Mouse (Mus musculus) forebrain, embryonic 11.5 days (tissue): ENCODE data around the gene Myh2. TPM values are rescaled to one million over a fixed set of nuclear protein-coding genes. Genes with fewer than 3 reads are reported as not detected.
A peak's percentile ranks its signal among the peaks of the same experiment; 100 is the strongest.

Source experiments
- ATAC-seq: fragments of 200-750 bp; cut with Nextera tagmentation; replicated peaks from 2 replicates; pipeline ENCODE4 v1.8.0; 2017; ENCODE audit warnings: moderate TSS enrichment; ENCODE audit not compliant: low FRiP score
- DNase-seq: peaks from one replicate; pipeline ENCODE4 v3.0.0-alpha.2; 2017; ENCODE audit warnings: low spot score
- H3K27ac ChIP-seq: fragments of 300-500 bp; sonication (generic); 2 replicates; pipeline ENCODE4 v1.5.1; 2014; ENCODE audit warnings: low read depth, low read length
- H3K27me3 ChIP-seq: fragments of 300-500 bp; sonication (generic); 2 replicates; pipeline ENCODE4 v1.6.1; 2014; ENCODE audit warnings: mild to moderate bottlenecking, low read length, mixed read lengths; ENCODE audit not compliant: control insufficient read depth, insufficient read depth
- H3K36me3 ChIP-seq: fragments of 300-500 bp; sonication (generic); 2 replicates; pipeline ENCODE4 v1.6.1; 2014; ENCODE audit warnings: mild to moderate bottlenecking, low read length, moderate library complexity, mixed read lengths; ENCODE audit not compliant: control insufficient read depth, insufficient read depth
- H3K4me1 ChIP-seq: fragments of 300-500 bp; sonication (generic); replicated peaks from 2 replicates; pipeline ENCODE4 v1.6.1; 2014; ENCODE audit warnings: low read length, mixed read lengths; ENCODE audit not compliant: control insufficient read depth, insufficient read depth
- H3K4me2 ChIP-seq: fragments of 300-500 bp; sonication (generic); 2 replicates; pipeline ENCODE4 v1.6.1; 2014; ENCODE audit warnings: low read depth, mild to moderate bottlenecking, low read length, moderate library complexity, mixed read lengths; ENCODE audit not compliant: severe bottlenecking
- H3K4me3 ChIP-seq: fragments of 300-500 bp; sonication (generic); 2 replicates; pipeline ENCODE4 v1.5.1; 2014; ENCODE audit warnings: low read depth, low read length
- H3K9ac ChIP-seq: fragments of 300-500 bp; sonication (generic); 2 replicates; pipeline ENCODE4 v1.6.1; 2014; ENCODE audit warnings: low read length
- H3K9me3 ChIP-seq: fragments of 300-500 bp; sonication (generic); 2 replicates; pipeline ENCODE4 v1.6.1; 2016; ENCODE audit warnings: low read length, mixed read lengths; ENCODE audit not compliant: control insufficient read depth
- WGBS: fragments of 180-500 bp; shearing (Covaris S2); extraction: QIAGEN DNeasy Blood & Tissue Kit; methylation state at CpG from one replicate; pipeline ENCODE4 v1.1.7; 2014; 5-methylcytosine and 5-hydroxymethylcytosine counted together
- polyA plus RNA-seq: library from polyadenylated mRNA; unstranded; fragments of >200 nt; fragmentation: Nextera tagmentation; extraction: Ambion mirVana; gene quantifications from 2 replicates; pipeline ENCODE4 v1.2.1, GENCODE M21; 2014

The Myh2 gene
- polyA plus RNA-seq, 1 experiment from 2014 or later, result not detected

GRCm38 (mm10) chr11:67148286-67149012 is 22.4 kb upstream of the Myh2 start:
- DNase-seq, result no peak
- Histone ChIP-seq H3K36me3 (no peaks in the 10 kb centered on the region), H3K27ac (no peak overlapping the region), H3K9ac (no peak overlapping the region), H3K4me1 (no peaks in the 10 kb centered on the region), H3K27me3 (no peaks in the 10 kb centered on the region), H3K9me3 (no peaks in the 10 kb centered on the region), H3K4me2 (no peak overlapping the region), H3K4me3 (no peak overlapping the region)
- no peak for ATAC-seq
- 72% methylated on average over 4 of the region's 4 CpGs for WGBS

DNA sequence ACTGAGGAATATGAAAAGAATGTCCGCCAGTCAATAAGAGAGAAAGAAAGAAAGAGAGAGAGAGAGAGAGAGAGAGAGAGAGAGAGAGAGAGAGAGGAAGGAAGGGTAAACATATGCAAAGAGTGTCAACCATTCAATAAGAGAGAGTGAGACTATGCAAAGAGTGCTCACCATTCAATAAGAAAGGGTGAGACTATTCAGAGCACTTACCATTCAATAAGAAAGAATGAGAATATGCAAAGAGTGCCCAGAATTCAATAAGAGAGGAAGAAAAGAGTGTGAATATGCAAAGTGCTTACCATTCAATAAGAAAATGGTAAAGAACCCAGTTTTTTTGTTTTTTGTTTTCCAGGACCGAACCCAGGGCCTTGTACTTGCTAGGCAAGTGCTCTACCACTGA is 20.6 kb upstream of the Myh2 start:
- Histone ChIP-seq H3K4me3 (no peak overlapping the region), H3K9ac (no peak overlapping the region), H3K27me3 (no peaks in the 10 kb centered on the region), H3K4me1 (no peaks in the 10 kb centered on the region), H3K9me3 (no peaks in the 10 kb centered on the region), H3K4me2 (no peak overlapping the region), H3K36me3 (no peaks in the 10 kb centered on the region), H3K27ac (no peak overlapping the region)
- DNase-seq (no peak), ATAC-seq (no peak)
- WGBS, result 86% methylated on average over 2 of the region's 2 CpGs

DNA sequence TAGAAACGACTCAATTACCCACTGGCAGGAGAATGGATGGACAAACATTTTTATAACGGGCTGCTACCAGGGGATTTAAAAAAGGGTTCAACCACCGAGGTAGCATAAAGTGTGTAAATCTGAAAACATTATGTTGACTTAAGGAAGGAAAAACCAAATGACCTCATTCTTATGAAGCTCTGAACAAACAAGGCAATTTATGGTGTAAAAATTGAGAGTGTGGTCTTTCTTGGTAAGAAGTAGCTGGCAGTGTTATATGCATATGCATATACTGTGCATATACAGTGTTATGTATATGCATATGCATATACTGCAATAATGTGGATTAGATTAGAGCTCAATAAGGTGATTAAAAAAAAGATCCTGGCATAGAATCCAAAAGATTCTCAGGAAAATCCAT is 19.7 kb upstream of the Myh2 start:
- whole genome bisulfite sequencing, result 81% methylated on average over 3 of the region's 3 CpGs
- Histone ChIP-seq H3K27me3 (no peaks in the 10 kb centered on the region), H3K9ac (no peak overlapping the region), H3K36me3 (no peaks in the 10 kb centered on the region), H3K4me2 (no peak overlapping the region), H3K27ac (no peak overlapping the region), H3K9me3 (no peaks in the 10 kb centered on the region), H3K4me1 (no peaks in the 10 kb centered on the region), H3K4me3 (no peak overlapping the region)
- ATAC-seq, result no peak
- DNase-seq, result no peak

DNA sequence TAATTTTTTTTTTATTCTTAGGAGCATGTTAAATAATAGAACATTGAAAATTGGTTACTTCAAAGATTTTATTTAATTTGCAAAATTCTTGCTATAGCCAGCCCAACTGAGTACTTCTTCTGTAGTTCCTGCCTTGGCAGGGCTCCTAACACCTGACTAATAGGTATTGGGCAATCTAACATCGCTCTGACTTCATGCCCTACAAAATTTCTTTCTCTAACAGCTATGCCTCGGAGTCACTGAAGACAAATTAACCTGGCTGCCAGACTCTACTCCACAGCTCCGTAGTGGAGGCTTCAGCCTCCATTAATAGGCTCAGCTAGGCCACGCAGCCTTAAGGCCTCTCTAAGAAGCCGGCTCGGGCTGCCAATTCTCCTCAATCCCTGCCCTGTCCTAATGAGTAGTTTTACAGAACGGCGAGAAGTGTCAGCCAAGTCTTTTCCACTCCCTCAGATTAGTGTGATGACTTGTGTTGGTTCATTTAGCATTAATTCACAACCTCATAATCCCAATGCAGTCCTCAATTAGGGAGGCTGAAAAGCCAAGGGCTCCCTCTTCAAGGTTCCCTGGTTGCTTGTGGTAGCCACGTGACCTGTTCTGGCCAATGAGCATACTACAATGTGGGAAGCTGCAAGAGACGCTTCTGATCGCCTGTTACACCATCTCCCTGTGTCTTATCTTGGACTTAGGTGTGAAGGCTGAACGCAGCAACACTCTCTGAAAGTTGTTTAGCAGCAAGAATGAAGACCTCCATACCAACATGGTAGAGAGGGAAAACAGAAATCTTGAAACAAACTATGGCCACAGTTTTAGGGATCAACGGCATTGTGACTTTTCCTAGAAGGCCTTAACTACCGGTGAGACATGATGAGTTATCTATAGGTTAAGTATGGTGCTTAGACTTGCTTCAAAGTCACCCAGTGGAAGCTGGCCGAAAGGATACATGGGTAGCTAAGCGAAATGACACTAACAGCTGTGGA is 18.9 kb upstream of the Myh2 start:
- Histone ChIP-seq H3K36me3 (no peaks in the 10 kb centered on the region), H3K4me2 (no peak overlapping the region), H3K9me3 (no peaks in the 10 kb centered on the region), H3K4me3 (no peak overlapping the region), H3K4me1 (no peaks in the 10 kb centered on the region), H3K27me3 (no peaks in the 10 kb centered on the region), H3K27ac (no peak overlapping the region), H3K9ac (no peak overlapping the region)
- ATAC-seq, result no peak
- 61% methylated on average over 16 of the region's 16 CpGs for whole genome bisulfite sequencing
- DNase-seq, result no peak

DNA sequence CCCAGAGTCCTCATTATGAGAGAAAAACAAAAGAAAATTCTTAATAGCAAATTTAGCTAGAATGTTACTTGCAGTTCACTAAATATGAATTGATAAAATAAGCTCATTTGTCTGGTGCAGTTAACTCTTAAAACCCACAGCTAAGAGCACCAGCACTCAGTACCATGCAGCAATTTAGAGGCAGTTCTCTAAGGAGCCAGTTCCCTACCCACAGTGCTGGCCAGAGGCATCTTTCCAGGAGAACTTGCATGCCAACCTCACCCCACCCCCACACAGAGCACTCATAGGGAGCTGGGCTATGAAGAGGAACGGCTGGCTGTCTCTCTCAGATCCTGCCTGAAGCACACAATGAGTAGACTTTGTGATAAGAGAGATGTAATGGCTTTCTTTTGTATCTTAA is 17.7 kb upstream of the Myh2 start:
- ATAC-seq, result peak; percentile 73
- Histone ChIP-seq H3K4me1 (no peaks in the 10 kb centered on the region), H3K27ac (no peak overlapping the region), H3K4me2 (no peak overlapping the region), H3K27me3 (no peaks in the 10 kb centered on the region), H3K9me3 (no peaks in the 10 kb centered on the region), H3K9ac (no peak overlapping the region), H3K36me3 (no peaks in the 10 kb centered on the region), H3K4me3 (no peak overlapping the region)
- 3% methylated on average over 1 of the region's 1 CpGs for WGBS
- DNase-seq, result no peak

- DNase-seq, result no peak
- WGBS, result 74% methylated on average over 1 of the region's 1 CpGs
- H3K4me1 ChIP-seq, result no peaks in the 10 kb centered on the region
- no peaks in the 10 kb centered on the region for H3K27me3 ChIP-seq
- no peaks in the 10 kb centered on the region for H3K9me3 ChIP-seq
- H3K36me3 ChIP-seq, result no peaks in the 10 kb centered on the region
- H3K4me2 ChIP-seq, result no peak overlapping the region
- H3K9ac ChIP-seq, result no peak overlapping the region
- H3K27ac ChIP-seq, result no peak overlapping the region
- H3K4me3 ChIP-seq, result no peak overlapping the region
- no peak for ATAC-seq
These were observed 17.0 kb upstream of the Myh2 start for GRCm38 (mm10) chr11:67153843-67154242.

GRCm38 (mm10) chr11:67155650-67156049 is 15.2 kb upstream of the Myh2 start:
- WGBS, result 81% methylated on average over 2 of the region's 2 CpGs
- no peaks in the 10 kb centered on the region for H3K27me3 ChIP-seq
- H3K4me1 ChIP-seq, result no peaks in the 10 kb centered on the region
- H3K9ac ChIP-seq, result no peak overlapping the region
- no peak overlapping the region for H3K27ac ChIP-seq
- H3K9me3 ChIP-seq, result no peaks in the 10 kb centered on the region
- H3K4me2 ChIP-seq, result no peak overlapping the region
- DNase-seq (no peak), ATAC-seq (no peak)
- no peak overlapping the region for H3K4me3 ChIP-seq
- H3K36me3 ChIP-seq, result no peaks in the 10 kb centered on the region

- no peaks in the 10 kb centered on the region for H3K36me3 ChIP-seq
- no peaks in the 10 kb centered on the region for H3K27me3 ChIP-seq
- WGBS, result 91% methylated on average over 3 of the region's 3 CpGs
- H3K27ac ChIP-seq, result no peak overlapping the region
- no peak overlapping the region for H3K4me3 ChIP-seq
- H3K9me3 ChIP-seq, result no peaks in the 10 kb centered on the region
- no peak overlapping the region for H3K4me2 ChIP-seq
- no peaks in the 10 kb centered on the region for H3K4me1 ChIP-seq
- no peak for ATAC-seq
- no peak for DNase-seq
- H3K9ac ChIP-seq, result no peak overlapping the region
These were observed 10.7 kb upstream of the Myh2 start for GRCm38 (mm10) chr11:67160131-67160530.
